Mouse (Mus musculus) testis, adult 2 months (tissue): ENCODE measurements around the gene Iqcn. TPM values are rescaled to one million over a fixed set of nuclear protein-coding genes. Genes with fewer than 3 reads are reported as not detected.

Experiments
- H3K27ac ChIP-seq: fragments of 200-500 bp; 2 replicates; pipeline ENCODE4 v1.5.1; 2012; ENCODE audit warnings: low read depth, low read length; ENCODE audit not compliant: control insufficient read depth, insufficient read depth
- H3K27me3 ChIP-seq: fragments of 200-500 bp; 2 replicates; pipeline ENCODE4 v1.6.1; 2012; ENCODE audit warnings: mild to moderate bottlenecking, low read length, moderate library complexity; ENCODE audit not compliant: control insufficient read depth, insufficient read depth
- H3K36me3 ChIP-seq: fragments of 200-500 bp; 2 replicates; pipeline ENCODE4 v1.6.1; 2012; ENCODE audit warnings: mild to moderate bottlenecking, low read length; ENCODE audit not compliant: control insufficient read depth, insufficient read depth
- H3K4me1 ChIP-seq: fragments of 200-500 bp; 2 replicates; pipeline ENCODE4 v1.6.1; 2012; ENCODE audit warnings: low read length; ENCODE audit not compliant: control insufficient read depth, insufficient read depth
- H3K4me3 ChIP-seq: fragments of 200-500 bp; 2 replicates; pipeline ENCODE4 v1.5.1; 2012; ENCODE audit warnings: low read depth, mild to moderate bottlenecking, low read length, moderate library complexity, mixed read lengths; ENCODE audit not compliant: control insufficient read depth
- CTCF ChIP-seq: fragments of 200-500 bp; IDR thresholded peaks from 2 replicates; pipeline ENCODE4 v1.5.1; 2012; ENCODE audit warnings: low read depth, mild to moderate bottlenecking, inconsistent platforms, low read length, moderate library complexity; ENCODE audit not compliant: control insufficient read depth, insufficient read depth, insufficient replicate concordance
- POLR2A ChIP-seq: fragments of 200-500 bp; IDR thresholded peaks from 2 replicates; pipeline ENCODE4 v1.6.1; 2012; ENCODE audit warnings: low read depth, mild to moderate bottlenecking, inconsistent platforms, low read length, moderate library complexity; ENCODE audit not compliant: control insufficient read depth
- polyA plus RNA-seq: library from polyadenylated mRNA; depleted of rRNA; stranded (reverse); fragments of >200 nt; gene quantifications from 2 replicates; pipeline ENCODE4 v1.2.3, GENCODE M21; 2012

The Iqcn gene
- polyA plus RNA-seq, 1 experiment: 302 TPM

DNA sequence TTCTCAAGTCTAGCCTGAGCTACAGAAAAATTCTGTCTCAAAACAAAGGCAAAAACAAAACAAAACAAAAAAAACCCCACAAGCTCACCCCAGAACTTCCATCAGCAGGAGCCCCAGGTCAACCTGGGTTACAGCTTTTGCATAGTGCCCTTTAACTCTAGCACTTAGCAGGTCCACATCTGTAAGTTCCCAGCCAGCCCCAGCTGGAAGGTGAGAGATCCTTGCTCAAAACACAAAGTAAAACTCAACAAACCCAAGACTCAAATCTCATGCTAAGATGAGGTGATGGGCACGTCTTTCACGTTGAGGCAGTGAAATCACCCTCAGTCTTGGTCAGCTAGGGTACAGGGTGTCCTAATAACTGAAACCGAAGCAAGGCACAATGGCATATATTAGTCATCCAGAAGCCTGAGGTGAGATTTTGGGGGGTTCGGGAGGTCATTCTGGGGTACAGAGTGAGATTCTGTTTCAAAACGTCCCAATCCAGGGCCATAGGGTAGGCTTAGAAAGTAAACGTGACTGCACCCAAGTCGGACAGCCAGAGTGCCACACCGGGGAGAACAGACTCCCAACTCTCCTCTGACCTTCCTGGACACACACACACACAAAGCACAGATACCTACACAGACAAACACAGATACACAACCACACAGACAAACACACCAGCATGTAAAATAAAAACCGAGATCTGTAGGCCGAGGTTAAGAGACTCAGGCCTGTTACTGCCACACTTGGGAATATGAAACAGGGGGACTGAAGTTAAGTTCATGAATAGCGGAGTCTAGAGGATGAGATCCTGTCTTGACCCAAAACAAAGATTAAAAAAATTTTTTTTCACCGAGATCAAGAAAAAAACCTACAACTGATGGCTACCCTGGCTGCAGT, 5.6 kb upstream of the Iqcn start:
- peaks cover 38% of the 10 kb centered on the region for H3K4me1 ChIP-seq
- no peaks in the 10 kb centered on the region for H3K27me3 ChIP-seq
- H3K27ac ChIP-seq: peak overlapping the region; percentile 93
- TF ChIP-seq POLR2A (no peak), CTCF (no peak)
- H3K36me3 ChIP-seq: no peaks in the 10 kb centered on the region
- peak overlapping the region; percentile 81 for H3K4me3 ChIP-seq

- H3K4me3 ChIP-seq: peak within 1 kb of the TSS; percentile 81
- no peaks in the 10 kb centered on the region for H3K27me3 ChIP-seq
- 0 out of 2 replicates have a peak, but pooled peaks have one; percentile 1 for TF ChIP-seq CTCF
- TF ChIP-seq POLR2A: peak; percentile 88
- H3K4me1 ChIP-seq: peaks cover 35% of the 10 kb centered on the region
- no peaks in the 10 kb centered on the region for H3K36me3 ChIP-seq
- peak within 1 kb of the TSS; percentile 93 for H3K27ac ChIP-seq
Observed at GRCm38 (mm10) chr8:70698310-70699109, 4.7 kb upstream of the Iqcn start, which contains the start of gene Jund. TSS of gene Jund (plus strand) at chr8:70698949.

DNA sequence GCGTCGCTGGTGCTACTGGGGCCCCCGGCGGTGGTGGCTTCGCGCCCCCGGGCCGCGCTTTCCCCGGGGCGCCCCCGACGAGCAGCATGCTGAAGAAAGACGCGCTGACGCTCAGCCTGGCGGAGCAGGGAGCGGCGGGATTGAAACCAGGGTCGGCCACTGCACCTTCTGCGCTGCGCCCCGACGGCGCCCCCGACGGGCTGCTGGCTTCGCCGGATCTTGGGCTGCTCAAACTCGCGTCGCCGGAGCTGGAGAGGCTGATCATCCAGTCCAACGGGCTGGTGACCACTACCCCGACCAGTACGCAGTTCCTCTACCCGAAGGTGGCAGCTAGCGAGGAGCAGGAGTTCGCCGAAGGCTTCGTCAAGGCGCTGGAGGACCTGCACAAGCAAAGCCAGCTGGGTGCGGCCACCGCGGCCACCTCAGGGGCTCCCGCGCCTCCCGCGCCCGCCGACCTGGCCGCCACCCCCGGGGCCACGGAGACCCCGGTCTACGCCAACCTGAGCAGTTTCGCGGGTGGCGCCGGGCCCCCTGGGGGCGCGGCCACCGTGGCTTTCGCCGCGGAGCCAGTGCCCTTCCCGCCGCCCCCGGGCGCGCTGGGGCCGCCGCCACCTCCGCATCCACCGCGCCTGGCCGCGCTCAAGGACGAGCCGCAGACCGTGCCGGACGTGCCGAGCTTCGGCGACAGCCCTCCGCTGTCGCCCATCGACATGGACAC, 4.0 kb upstream of the Iqcn start:
- Histone ChIP-seq H3K4me1 (peaks cover 34% of the 10 kb centered on the region), H3K36me3 (no peaks in the 10 kb centered on the region), H3K27me3 (no peaks in the 10 kb centered on the region), H3K27ac (peak overlapping the region; percentile 93), H3K4me3 (peak overlapping the region; percentile 81)
- TF ChIP-seq POLR2A (no peak), CTCF (no peak)

DNA sequence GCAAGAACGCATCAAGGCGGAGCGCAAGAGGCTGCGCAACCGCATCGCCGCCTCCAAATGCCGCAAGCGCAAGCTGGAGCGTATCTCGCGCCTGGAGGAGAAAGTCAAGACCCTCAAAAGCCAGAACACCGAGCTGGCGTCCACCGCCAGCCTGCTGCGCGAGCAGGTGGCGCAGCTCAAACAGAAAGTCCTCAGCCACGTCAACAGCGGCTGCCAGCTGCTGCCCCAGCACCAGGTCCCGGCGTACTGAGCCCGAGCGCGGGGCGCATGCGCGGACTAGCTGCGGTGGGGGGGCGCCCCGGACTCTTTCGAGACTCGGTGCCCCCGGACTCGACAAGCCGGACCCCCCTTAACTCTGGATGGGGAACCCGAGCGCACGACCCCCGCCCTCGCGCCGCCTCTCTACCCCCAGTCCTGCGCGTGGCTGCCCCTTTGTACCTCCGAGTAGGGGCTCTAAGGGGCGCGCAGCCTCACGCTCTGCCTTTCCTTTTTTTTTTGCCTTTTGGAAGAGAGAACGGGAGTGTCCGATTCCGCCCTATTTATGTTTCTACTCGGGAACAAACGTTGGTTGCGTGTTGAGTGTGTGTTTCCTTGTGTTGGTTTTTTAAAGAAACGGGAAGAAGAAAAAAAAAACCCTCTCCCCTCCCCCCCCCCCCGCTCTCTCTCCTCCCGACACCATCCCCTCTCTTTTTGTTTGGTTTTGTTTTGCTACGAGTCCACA, 3.3 kb upstream of the Iqcn start:
- H3K4me3 ChIP-seq: peak overlapping the region; percentile 81
- H3K27me3 ChIP-seq: no peaks in the 10 kb centered on the region
- H3K27ac ChIP-seq: peak overlapping the region; percentile 93
- H3K36me3 ChIP-seq: no peaks in the 10 kb centered on the region
- TF ChIP-seq CTCF (no peak), POLR2A (peak; percentile 71)
- H3K4me1 ChIP-seq: peaks cover 34% of the 10 kb centered on the region

DNA sequence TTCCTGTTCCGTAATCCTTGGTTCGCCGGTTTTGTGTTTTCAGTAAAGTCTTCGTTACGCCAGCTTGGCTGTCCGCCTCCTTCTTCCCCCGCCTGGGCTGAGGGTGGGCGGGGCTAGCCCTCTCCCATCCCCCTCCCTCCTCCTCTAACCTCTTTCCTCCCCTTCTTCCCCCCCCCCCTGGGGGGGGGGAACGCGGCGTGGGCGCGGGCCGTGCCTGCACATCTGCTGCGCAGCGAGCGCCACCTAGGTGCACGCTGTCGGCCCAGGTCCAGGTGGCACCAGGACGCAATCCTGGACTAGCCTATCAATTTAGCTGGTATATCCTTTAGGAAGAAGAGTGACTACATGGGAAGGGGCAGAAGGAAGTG, 2.7 kb upstream of the Iqcn start:
- no peaks in the 10 kb centered on the region for H3K36me3 ChIP-seq
- peak overlapping the region; percentile 81 for H3K4me3 ChIP-seq
- H3K27me3 ChIP-seq: no peaks in the 10 kb centered on the region
- peaks cover 28% of the 10 kb centered on the region for H3K4me1 ChIP-seq
- no peak overlapping the region for H3K27ac ChIP-seq
- TF ChIP-seq POLR2A (peak; percentile 31; the same call in 1 of the 2 replicates), CTCF (peak; percentile 48; the same call in 1 of the 2 replicates)

- no peaks in the 10 kb centered on the region for H3K27me3 ChIP-seq
- H3K27ac ChIP-seq: no peak overlapping the region; the same call in 1 of the 2 replicates
- no peak for TF ChIP-seq POLR2A
- TF ChIP-seq CTCF: no peak
- no peaks in the 10 kb centered on the region for H3K36me3 ChIP-seq
- H3K4me1 ChIP-seq: peaks cover 20% of the 10 kb centered on the region
- H3K4me3 ChIP-seq: peak overlapping the region; percentile 81
Observed at GRCm38 (mm10) chr8:70701048-70701981, 1.9 kb upstream of the Iqcn start.
